Mouse (Mus musculus) limb, embryonic 11.5 days (tissue): ENCODE results near the gene A630023A22Rik. TPM values are rescaled to one million over a fixed set of nuclear protein-coding genes. Genes with fewer than 3 reads are reported as not detected.

Experiments used
- ATAC-seq: fragments of 200-750 bp; cut with Nextera tagmentation; 2 replicates; pipeline ENCODE4 v1.8.0; 2017; ENCODE audit warnings: low read depth; ENCODE audit not compliant: insufficient number of reproducible peaks, low FRiP score, low TSS enrichment
- DNase-seq: peaks from one replicate; pipeline ENCODE4 v3.0.0-alpha.2; 2015; ENCODE audit warnings: low spot score
- H3K27ac ChIP-seq: fragments of 300-500 bp; sonication (generic); replicated peaks from 2 replicates; pipeline ENCODE4 v1.5.1; 2014; ENCODE audit warnings: low read depth, mild to moderate bottlenecking, low read length
- H3K27me3 ChIP-seq: fragments of 300-500 bp; sonication (generic); 2 replicates; pipeline ENCODE4 v1.6.1; 2014; ENCODE audit warnings: mild to moderate bottlenecking, low read length, mixed read lengths; ENCODE audit not compliant: control insufficient read depth, insufficient read depth
- H3K36me3 ChIP-seq: fragments of 300-500 bp; sonication (generic); 2 replicates; pipeline ENCODE4 v1.6.1; 2014; ENCODE audit warnings: mild to moderate bottlenecking, low read length, moderate library complexity, mixed read lengths; ENCODE audit not compliant: control insufficient read depth, insufficient read depth
- H3K4me1 ChIP-seq: fragments of 300-500 bp; sonication (generic); 2 replicates; pipeline ENCODE4 v1.6.1; 2014; ENCODE audit warnings: low read length, mixed read lengths; ENCODE audit not compliant: control insufficient read depth, insufficient read depth
- H3K4me2 ChIP-seq: fragments of 300-500 bp; sonication (generic); 2 replicates; pipeline ENCODE4 v1.6.1; 2014; ENCODE audit warnings: low read depth, mild to moderate bottlenecking, moderate library complexity; ENCODE audit not compliant: severe bottlenecking
- H3K4me3 ChIP-seq: fragments of 300-500 bp; sonication (generic); 2 replicates; pipeline ENCODE4 v1.5.1; 2014; ENCODE audit warnings: low read depth, low read length
- H3K9ac ChIP-seq: fragments of 300-500 bp; sonication (generic); 2 replicates; pipeline ENCODE4 v1.6.1; 2014; ENCODE audit warnings: mild to moderate bottlenecking, low read length
- H3K9me3 ChIP-seq: fragments of 300-500 bp; sonication (generic); 2 replicates; pipeline ENCODE4 v1.6.1; 2016; ENCODE audit warnings: low read length; ENCODE audit not compliant: control insufficient read depth
- WGBS: fragments of 180-500 bp; shearing (Covaris S2); extraction: QIAGEN DNeasy Blood & Tissue Kit; methylation state at CpG from one replicate; pipeline ENCODE4 v1.1.7; 2014; 5-methylcytosine and 5-hydroxymethylcytosine counted together
- polyA plus RNA-seq: library from polyadenylated mRNA; unstranded; fragments of >200 nt; fragmentation: Nextera tagmentation; extraction: Ambion mirVana; gene quantifications from 2 replicates; pipeline ENCODE4 v1.2.1, GENCODE M21; 2014

The A630023A22Rik gene
- polyA plus RNA-seq, 1 experiment from 2014 or later = not detected

DNA sequence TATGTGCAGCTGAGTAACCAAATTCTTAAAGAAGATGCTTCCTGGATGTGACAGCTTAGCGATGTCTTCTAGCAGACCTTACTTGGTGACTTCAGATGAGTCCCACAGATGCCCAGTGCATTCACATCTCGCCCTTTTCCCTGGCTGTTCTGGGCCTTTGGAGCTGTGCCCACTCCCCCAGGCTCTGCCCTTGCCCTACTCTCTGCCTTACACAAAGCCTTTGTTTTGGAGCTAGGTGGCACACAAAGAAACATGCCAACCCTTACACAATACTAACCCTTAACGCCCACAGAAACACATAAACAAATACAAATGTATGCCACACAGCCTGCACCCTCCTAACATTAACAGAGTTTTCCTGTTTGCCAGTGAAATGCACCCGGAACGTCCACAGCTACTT is 6.4 kb downstream of the A630023A22Rik start:
- Histone ChIP-seq H3K27ac (no peak overlapping the region), H3K4me2 (no peak overlapping the region), H3K4me3 (no peak overlapping the region), H3K9me3 (no peaks in the 10 kb centered on the region), H3K27me3 (no peaks in the 10 kb centered on the region), H3K9ac (no peak overlapping the region), H3K36me3 (no peaks in the 10 kb centered on the region), H3K4me1 (no peaks in the 10 kb centered on the region)
- DNase-seq = no peak
- WGBS = 86% methylated on average over 5 of the region's 5 CpGs
- ATAC-seq = no peak

DNA sequence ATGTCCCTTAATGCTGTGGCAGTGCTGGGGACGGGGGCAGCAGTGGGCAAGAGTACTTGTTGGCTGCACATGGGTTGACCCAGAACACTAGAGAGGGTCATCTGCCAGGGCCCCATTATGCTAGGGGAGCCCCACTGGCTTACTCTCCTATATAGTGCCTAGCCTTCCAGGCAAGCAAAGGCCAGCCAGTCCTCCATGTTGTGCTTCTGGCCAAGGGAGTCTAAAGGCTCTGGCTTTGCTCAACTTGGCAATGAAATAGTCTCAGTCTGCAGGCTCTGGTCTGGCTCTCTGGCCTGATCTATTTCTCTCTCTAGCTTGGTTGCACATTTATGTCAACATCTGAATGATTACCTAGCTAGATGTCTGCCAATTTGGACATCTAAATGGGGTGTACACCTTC is 9.7 kb downstream of the A630023A22Rik start:
- Histone ChIP-seq H3K4me2 (no peak overlapping the region), H3K4me3 (no peak overlapping the region), H3K36me3 (no peaks in the 10 kb centered on the region), H3K9me3 (no peaks in the 10 kb centered on the region), H3K27ac (no peak overlapping the region), H3K9ac (no peak overlapping the region), H3K27me3 (no peaks in the 10 kb centered on the region), H3K4me1 (no peaks in the 10 kb centered on the region)
- DNase-seq (no peak), ATAC-seq (no peak)
- 95% methylated on average over 1 of the region's 1 CpGs for WGBS

DNA sequence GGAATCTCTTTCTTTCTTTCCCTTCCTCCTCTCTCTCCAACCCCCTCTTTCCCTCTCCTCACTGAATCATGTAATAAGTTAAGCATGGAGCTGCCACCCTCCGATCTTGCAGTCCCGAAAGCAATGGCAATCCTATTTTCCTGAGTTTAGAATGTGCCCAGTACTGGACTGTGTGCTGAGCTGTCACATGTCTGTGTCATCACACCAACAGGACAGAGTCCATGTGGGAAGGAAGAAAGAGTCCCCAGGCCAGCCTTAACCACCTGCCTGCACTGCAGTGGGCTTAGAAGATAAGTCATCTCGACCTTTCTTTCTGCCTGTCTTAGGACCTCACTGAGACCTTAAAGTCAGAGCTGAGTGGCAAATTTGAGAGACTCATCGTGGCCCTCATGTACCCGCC is 11.1 kb downstream of the A630023A22Rik start:
- WGBS = 90% methylated on average over 5 of the region's 5 CpGs
- H3K27ac ChIP-seq = no peak overlapping the region

GRCm38 (mm10) chr14:34089796-34090195 is 12.8 kb downstream of the A630023A22Rik start:
- WGBS = 88% methylated on average over 8 of the region's 8 CpGs
- H3K4me2 ChIP-seq = no peak overlapping the region
- no peak overlapping the region for H3K27ac ChIP-seq
- H3K4me3 ChIP-seq = no peak overlapping the region
- DNase-seq (no peak), ATAC-seq (no peak)
- no peaks in the 10 kb centered on the region for H3K36me3 ChIP-seq
- H3K27me3 ChIP-seq = no peaks in the 10 kb centered on the region
- H3K4me1 ChIP-seq = no peaks in the 10 kb centered on the region
- H3K9me3 ChIP-seq = no peaks in the 10 kb centered on the region
- no peak overlapping the region for H3K9ac ChIP-seq

More for the DNA sequence above, 11.1 kb downstream of the A630023A22Rik start:
- Histone ChIP-seq H3K9me3 (no peaks in the 10 kb centered on the region), H3K4me1 (no peaks in the 10 kb centered on the region), H3K27me3 (no peaks in the 10 kb centered on the region), H3K9ac (no peak overlapping the region), H3K36me3 (no peaks in the 10 kb centered on the region), H3K4me3 (no peak overlapping the region), H3K4me2 (no peak overlapping the region)
- no peak for ATAC-seq
- DNase-seq = no peak

DNA sequence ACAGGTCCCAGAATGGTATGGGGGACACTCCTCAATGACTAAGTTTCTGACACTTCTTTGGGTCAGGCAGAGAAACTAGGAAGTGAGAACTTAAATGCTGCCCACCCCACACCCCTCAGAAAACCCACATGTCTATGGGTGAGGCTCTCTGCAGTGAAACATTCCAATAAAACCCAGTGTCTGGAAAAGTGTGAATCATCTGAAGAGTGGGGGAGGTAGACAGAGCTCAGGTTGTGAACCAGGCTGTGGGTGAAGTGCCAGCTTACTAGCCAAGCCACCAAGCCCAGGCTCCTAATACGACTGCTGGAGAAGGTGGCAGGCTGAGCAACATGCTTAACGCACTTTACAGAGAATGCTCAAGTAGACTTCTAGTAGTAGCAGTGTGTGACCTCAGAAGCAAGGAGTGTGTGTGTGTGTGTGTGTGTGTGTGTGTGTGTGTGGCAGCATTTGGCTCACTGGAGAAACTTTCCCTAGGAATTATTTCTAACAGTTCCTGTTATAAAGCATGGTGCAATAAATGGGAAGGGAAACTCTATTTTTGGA is 14.6 kb downstream of the A630023A22Rik start:
- Histone ChIP-seq H3K9ac (no peak overlapping the region), H3K36me3 (no peaks in the 10 kb centered on the region), H3K4me2 (no peak overlapping the region), H3K27me3 (no peaks in the 10 kb centered on the region), H3K4me3 (no peak overlapping the region), H3K4me1 (no peaks in the 10 kb centered on the region), H3K9me3 (no peaks in the 10 kb centered on the region), H3K27ac (no peak overlapping the region)
- DNase-seq (no peak), ATAC-seq (no peak)
- WGBS = 83% methylated on average over 2 of the region's 2 CpGs

DNA sequence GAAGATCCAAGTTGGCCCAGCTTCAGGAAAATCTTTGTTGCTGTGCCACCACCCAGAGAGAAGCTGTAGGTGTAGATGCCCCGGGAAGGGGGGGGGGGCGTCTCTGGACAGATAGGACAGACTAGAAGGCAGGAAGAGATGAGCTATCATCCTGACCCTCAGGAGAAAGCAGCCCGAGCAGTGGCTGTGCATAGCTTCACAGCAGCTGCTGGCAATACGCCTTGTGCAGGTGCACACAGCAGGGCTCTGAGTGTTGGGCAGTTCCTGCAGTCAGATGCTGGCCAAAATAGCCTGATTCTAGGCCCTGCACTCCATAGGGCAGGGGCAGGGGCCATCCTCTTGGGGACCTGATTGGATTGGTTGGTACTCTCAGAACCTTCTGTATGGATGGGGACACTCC is 15.7 kb downstream of the A630023A22Rik start:
- DNase-seq (no peak), ATAC-seq (no peak)
- WGBS = 77% methylated on average over 4 of the region's 4 CpGs
- Histone ChIP-seq H3K27me3 (no peaks in the 10 kb centered on the region), H3K4me1 (no peaks in the 10 kb centered on the region), H3K4me2 (no peak overlapping the region), H3K27ac (no peak overlapping the region), H3K36me3 (no peaks in the 10 kb centered on the region), H3K9ac (no peak overlapping the region), H3K9me3 (no peaks in the 10 kb centered on the region), H3K4me3 (no peak overlapping the region)

GRCm38 (mm10) chr14:34085731-34086130 is 16.8 kb downstream of the A630023A22Rik start, which contains the start of gene Anxa8:
Gene Anxa8, plus strand, starts transcription at chr14:34085981.
- Histone ChIP-seq H3K36me3 (no peaks in the 10 kb centered on the region), H3K9ac (no peak within 1 kb of the TSS), H3K27ac (no peak within 1 kb of the TSS), H3K4me3 (no peak within 1 kb of the TSS), H3K4me1 (no peaks in the 10 kb centered on the region), H3K4me2 (no peak within 1 kb of the TSS), H3K9me3 (no peaks in the 10 kb centered on the region), H3K27me3 (no peaks in the 10 kb centered on the region)
- 59% methylated on average over 4 of the region's 4 CpGs for WGBS
- DNase-seq = no peak
- no peak for ATAC-seq

DNA sequence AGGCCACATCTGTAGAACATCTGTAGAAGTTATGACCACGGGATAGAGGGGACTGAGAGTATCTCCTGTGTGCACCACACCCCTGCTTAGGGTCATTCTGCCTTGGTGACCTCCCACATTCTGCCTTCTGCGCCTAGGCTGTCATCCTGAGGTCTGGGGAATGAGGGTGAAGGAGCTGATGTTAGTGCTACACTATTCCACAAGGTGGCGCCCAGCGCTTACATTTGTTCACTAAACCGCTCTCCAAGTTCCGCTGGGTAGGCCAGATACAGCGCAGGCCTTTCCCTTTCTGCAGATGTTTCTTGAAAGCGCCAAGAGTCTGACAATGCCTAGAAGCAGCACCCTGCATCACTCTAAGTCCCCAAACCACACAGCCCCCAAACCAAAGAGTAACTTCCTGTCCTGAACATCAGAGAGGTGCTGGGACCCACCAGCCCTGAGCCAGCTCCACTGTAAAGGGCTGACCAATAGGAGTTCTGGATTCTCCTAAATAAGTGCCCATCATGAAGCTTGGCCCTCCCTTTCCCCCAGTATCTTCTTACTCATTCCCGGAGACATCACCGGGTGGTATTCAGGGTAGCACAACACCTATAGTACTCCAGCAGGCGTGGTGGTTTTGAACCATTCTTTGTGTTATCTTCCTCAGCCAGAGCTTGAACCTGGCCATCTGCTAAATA is 22.1 kb downstream of the A630023A22Rik start:
- H3K4me1 ChIP-seq = no peaks in the 10 kb centered on the region
- H3K4me2 ChIP-seq = no peak overlapping the region
- 11% methylated on average over 11 of the region's 11 CpGs for WGBS
- no peak overlapping the region for H3K27ac ChIP-seq
- DNase-seq (peak; percentile 89), ATAC-seq (peak; percentile 47; the same call in 1 of the 2 replicates)
- no peaks in the 10 kb centered on the region for H3K36me3 ChIP-seq
- H3K9me3 ChIP-seq = no peaks in the 10 kb centered on the region
- H3K9ac ChIP-seq = no peak overlapping the region
- no peaks in the 10 kb centered on the region for H3K27me3 ChIP-seq
- H3K4me3 ChIP-seq = no peak overlapping the region

- Histone ChIP-seq H3K36me3 (no peaks in the 10 kb centered on the region), H3K9me3 (no peaks in the 10 kb centered on the region), H3K27ac (no peak overlapping the region), H3K27me3 (no peaks in the 10 kb centered on the region), H3K4me3 (no peak overlapping the region), H3K9ac (no peak overlapping the region), H3K4me2 (no peak overlapping the region), H3K4me1 (no peaks in the 10 kb centered on the region)
- DNase-seq (no peak), ATAC-seq (no peak)
- WGBS = 75% methylated on average over 4 of the region's 4 CpGs
These were observed 24.3 kb downstream of the A630023A22Rik start for GRCm38 (mm10) chr14:34078293-34078692.
